Mouse (Mus musculus) neural tube, embryonic 13.5 days (tissue): ENCODE data around the gene Sc5d. TPM values are rescaled to one million over a fixed set of nuclear protein-coding genes. Genes with fewer than 3 reads are reported as not detected.

Experiments
- ATAC-seq: fragments of 200-750 bp; cut with Nextera tagmentation; 2 replicates; pipeline ENCODE4 v1.8.0; 2017; ENCODE audit warnings: low read depth, mild to moderate bottlenecking, moderate TSS enrichment, moderate library complexity
- H3K27ac ChIP-seq: fragments of 300-500 bp; sonication (generic); replicated peaks from 2 replicates; pipeline ENCODE4 v1.5.1; 2015; ENCODE audit warnings: moderate library complexity, mild to moderate bottlenecking, inconsistent platforms
- H3K27me3 ChIP-seq: fragments of 300-500 bp; sonication (generic); 2 replicates; pipeline ENCODE4 v1.6.1; 2015; ENCODE audit warnings: mild to moderate bottlenecking, inconsistent platforms
- H3K36me3 ChIP-seq: fragments of 300-500 bp; sonication (generic); 2 replicates; pipeline ENCODE4 v1.6.1; 2015; ENCODE audit warnings: mild to moderate bottlenecking, inconsistent platforms
- H3K4me1 ChIP-seq: fragments of 300-500 bp; sonication (generic); replicated peaks from 2 replicates; pipeline ENCODE4 v1.6.1; 2015; ENCODE audit warnings: inconsistent platforms
- H3K4me2 ChIP-seq: fragments of 300-500 bp; sonication (generic); 2 replicates; pipeline ENCODE4 v1.6.1; 2015; ENCODE audit warnings: inconsistent platforms, mild to moderate bottlenecking, moderate library complexity
- H3K4me3 ChIP-seq: fragments of 300-500 bp; sonication (generic); 2 replicates; pipeline ENCODE4 v1.5.1; 2015; ENCODE audit warnings: mild to moderate bottlenecking, inconsistent platforms
- H3K9ac ChIP-seq: fragments of 300-500 bp; sonication (generic); 2 replicates; pipeline ENCODE4 v1.6.1; 2015; ENCODE audit warnings: moderate library complexity, mild to moderate bottlenecking, inconsistent platforms
- H3K9me3 ChIP-seq: fragments of 300-500 bp; sonication (generic); 2 replicates; pipeline ENCODE4 v1.6.1; 2016; ENCODE audit warnings: inconsistent platforms
- WGBS: fragments of 180-500 bp; shearing (Covaris S2); methylation state at CpG from one replicate; pipeline ENCODE4 v1.1.7; 2015; 5-methylcytosine and 5-hydroxymethylcytosine counted together
- polyA plus RNA-seq: library from polyadenylated mRNA; unstranded; fragments of >200 nt; fragmentation: Nextera tagmentation; extraction: Ambion mirVana; gene quantifications from 2 replicates; pipeline ENCODE4 v1.2.1, GENCODE M21; 2015

Gene Sc5d
- polyA plus RNA-seq, 1 experiment from 2014 or later, result 64.9 TPM

DNA sequence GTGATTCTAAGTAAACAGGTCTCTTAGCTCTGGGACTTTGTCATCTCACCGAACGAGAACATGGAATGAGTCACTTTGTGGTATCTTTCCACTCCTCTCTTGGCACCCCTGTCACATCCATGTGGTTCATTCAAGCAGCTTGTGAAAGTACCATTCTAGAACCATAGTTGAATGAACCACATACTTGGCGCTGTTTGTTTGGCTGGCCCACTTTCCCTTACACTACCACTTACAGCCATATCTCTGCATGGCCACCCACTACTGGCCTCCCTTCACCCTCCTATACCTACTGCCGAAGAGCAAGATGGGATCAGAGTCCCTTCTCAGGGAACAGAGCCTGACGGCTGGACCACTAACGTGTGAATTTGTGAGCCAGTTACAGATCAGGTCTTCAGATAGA, 54.4 kb downstream of the Sc5d start:
- Histone ChIP-seq H3K4me2 (no peak overlapping the region), H3K9me3 (no peaks in the 10 kb centered on the region), H3K27ac (no peak overlapping the region), H3K36me3 (no peaks in the 10 kb centered on the region), H3K27me3 (no peaks in the 10 kb centered on the region), H3K4me3 (no peak overlapping the region), H3K4me1 (peaks cover 18% of the 10 kb centered on the region), H3K9ac (no peak overlapping the region)
- no peak for ATAC-seq
- 89% methylated on average over 6 of the region's 6 CpGs for WGBS

DNA sequence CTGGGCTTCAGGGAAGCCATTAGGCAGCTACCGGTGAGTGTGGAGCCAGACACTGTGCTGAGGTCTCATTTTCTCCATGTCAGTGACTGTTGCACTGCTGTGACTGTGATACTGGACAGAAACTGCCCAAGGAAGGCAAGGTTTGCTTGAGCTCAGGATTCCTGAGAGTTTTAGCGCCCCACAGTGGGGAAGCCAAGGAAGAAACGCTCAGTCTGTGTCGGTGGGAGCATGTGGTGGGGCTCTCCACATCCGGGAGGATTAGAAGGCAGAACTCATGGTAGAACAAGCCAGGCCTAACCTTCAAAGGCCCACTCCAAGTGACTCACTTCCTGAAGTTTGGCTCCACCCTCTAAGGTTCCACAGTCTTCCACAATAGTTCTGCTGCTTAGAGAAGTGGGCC, 55.6 kb downstream of the Sc5d start:
- Histone ChIP-seq H3K9ac (no peak overlapping the region), H3K36me3 (no peaks in the 10 kb centered on the region), H3K4me2 (no peak overlapping the region), H3K4me1 (peaks cover 18% of the 10 kb centered on the region), H3K4me3 (no peak overlapping the region), H3K27ac (no peak overlapping the region), H3K9me3 (no peaks in the 10 kb centered on the region), H3K27me3 (no peaks in the 10 kb centered on the region)
- 49% methylated on average over 5 of the region's 5 CpGs for WGBS
- peak; percentile 47; the same call in 1 of the 2 replicates for ATAC-seq

DNA sequence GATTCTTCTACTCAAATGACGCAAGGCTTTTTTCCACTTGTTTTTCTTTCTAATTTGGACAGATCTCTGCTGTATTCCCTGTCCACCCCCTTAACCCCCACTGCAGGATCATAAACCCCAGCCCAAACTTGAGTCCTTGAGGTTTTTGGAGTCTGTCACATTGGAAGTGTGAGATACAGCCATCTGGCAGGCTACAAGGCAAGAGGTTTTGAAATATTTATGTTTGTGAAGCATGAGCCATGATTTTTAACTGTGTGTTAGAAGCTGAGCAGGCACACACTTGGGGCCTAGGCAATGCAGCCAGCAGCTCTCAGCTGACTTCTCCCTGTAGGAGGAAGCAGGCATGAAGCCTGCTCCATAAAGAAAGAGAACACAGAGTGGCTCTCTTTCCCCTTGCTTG, 57.3 kb downstream of the Sc5d start:
- H3K4me3 ChIP-seq, result no peak overlapping the region
- H3K27me3 ChIP-seq, result no peaks in the 10 kb centered on the region
- peak overlapping the region; percentile 78 for H3K27ac ChIP-seq
- ATAC-seq, result 0 out of 2 replicates have a peak, but pooled peaks have one; percentile 32
- peaks cover 18% of the 10 kb centered on the region for H3K4me1 ChIP-seq
- no peak overlapping the region for H3K4me2 ChIP-seq
- 0 out of 2 replicates have a peak overlapping the region, but pooled peaks have one; percentile 13 for H3K9ac ChIP-seq
- WGBS, result 90% methylated on average over 1 of the region's 1 CpGs
- no peaks in the 10 kb centered on the region for H3K9me3 ChIP-seq
- H3K36me3 ChIP-seq, result no peaks in the 10 kb centered on the region

DNA sequence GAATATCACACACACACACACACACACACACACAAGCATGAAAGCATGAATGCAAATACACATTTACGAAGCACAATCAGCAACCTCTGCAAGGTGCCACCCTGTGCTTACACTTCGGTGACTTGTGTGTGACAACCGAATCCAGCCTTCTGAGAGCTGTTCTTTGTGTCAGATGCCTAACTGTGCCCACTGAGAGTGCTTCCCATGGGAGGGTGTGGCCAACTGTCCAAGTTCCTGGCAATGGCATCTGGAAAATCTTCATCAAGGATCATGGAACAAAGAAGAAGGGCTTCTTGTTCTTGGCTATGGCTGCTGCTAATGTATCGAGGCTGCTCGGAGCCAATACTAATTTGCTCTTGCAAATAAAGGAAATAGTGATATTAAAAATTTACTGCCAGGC, 61.8 kb downstream of the Sc5d start:
- no peak for ATAC-seq
- WGBS, result 90% methylated on average over 5 of the region's 5 CpGs
- no peak overlapping the region for H3K27ac ChIP-seq
- H3K4me2 ChIP-seq, result no peak overlapping the region
- H3K36me3 ChIP-seq, result no peaks in the 10 kb centered on the region
- no peak overlapping the region for H3K9ac ChIP-seq
- H3K27me3 ChIP-seq, result no peaks in the 10 kb centered on the region
- H3K9me3 ChIP-seq, result no peaks in the 10 kb centered on the region
- H3K4me3 ChIP-seq, result no peak overlapping the region
- peaks cover 16% of the 10 kb centered on the region for H3K4me1 ChIP-seq

Other genes starting within 250 kb of the Sc5d start
- gene Sorl1, start 140.0 kb downstream of the Sc5d start, polyA plus RNA-seq, result 12.1 and 12.7 TPM in 2 replicates
- 0.37 and 0.74 TPM in 2 replicates for gene Tecta, start 135.7 kb upstream of the Sc5d start, polyA plus RNA-seq
- gene Tbcel, start 243.6 kb upstream of the Sc5d start, polyA plus RNA-seq, result 4.9 and 5.0 TPM in 2 replicates